Mouse (Mus musculus) lung, embryonic 14.5 days (tissue): ENCODE measurements around the gene Tmem229a. TPM values are rescaled to one million over a fixed set of nuclear protein-coding genes. Genes with fewer than 3 reads are reported as not detected.

ENCODE experiments used
- ATAC-seq: fragments of 200-750 bp; cut with Nextera tagmentation; 2 replicates; pipeline ENCODE4 v1.8.0; 2017; ENCODE audit warnings: mild to moderate bottlenecking, moderate TSS enrichment, moderate library complexity; ENCODE audit not compliant: insufficient read depth
- DNase-seq: peaks from one replicate; pipeline ENCODE4 v3.0.0-alpha.2; 2015
- H3K27ac ChIP-seq: fragments of 300-500 bp; sonication (generic); 2 replicates; pipeline ENCODE4 v1.5.1; 2014; ENCODE audit warnings: low read depth, mild to moderate bottlenecking, moderate library complexity
- H3K27me3 ChIP-seq: fragments of 300-500 bp; sonication (generic); 2 replicates; pipeline ENCODE4 v1.6.1; 2014; ENCODE audit warnings: low read length, control low read depth; ENCODE audit not compliant: insufficient read depth
- H3K36me3 ChIP-seq: fragments of 300-500 bp; sonication (generic); 2 replicates; pipeline ENCODE4 v1.6.1; 2014; ENCODE audit warnings: control low read depth; ENCODE audit not compliant: insufficient read depth
- H3K4me1 ChIP-seq: fragments of 300-500 bp; sonication (generic); 2 replicates; pipeline ENCODE4 v1.6.1; 2014; ENCODE audit warnings: antibody characterized with exemption, control low read depth; ENCODE audit not compliant: insufficient read depth
- H3K4me2 ChIP-seq: fragments of 300-500 bp; sonication (generic); 2 replicates; pipeline ENCODE4 v1.6.1; 2014; ENCODE audit warnings: mild to moderate bottlenecking
- H3K4me3 ChIP-seq: fragments of 300-500 bp; sonication (generic); 2 replicates; pipeline ENCODE4 v1.5.1; 2014; ENCODE audit warnings: low read depth, low read length
- H3K9ac ChIP-seq: fragments of 300-500 bp; sonication (generic); 2 replicates; pipeline ENCODE4 v1.6.1; 2014
- H3K9me3 ChIP-seq: fragments of 300-500 bp; sonication (generic); 2 replicates; pipeline ENCODE4 v1.6.1; 2016; ENCODE audit warnings: low read depth, low read length, control low read depth
- CTCF ChIP-seq: IDR thresholded peaks from 2 replicates; pipeline ENCODE4 v1.5.1; 2016; ENCODE audit warnings: antibody characterized with exemption, low read depth
- WGBS: fragments of 180-500 bp; shearing (Covaris S2); extraction: QIAGEN DNeasy Blood & Tissue Kit; methylation state at CpG from one replicate; pipeline ENCODE4 v1.1.7; 2014; 5-methylcytosine and 5-hydroxymethylcytosine counted together
- polyA plus RNA-seq: library from polyadenylated mRNA; unstranded; fragments of >200 nt; fragmentation: Nextera tagmentation; extraction: Ambion mirVana; gene quantifications from 2 replicates; pipeline ENCODE4 v1.2.1, GENCODE M21; 2014

The Tmem229a gene
- 0.11 and 0.22 TPM in 2 replicates for polyA plus RNA-seq

- no peaks in the 10 kb centered on the region for H3K36me3 ChIP-seq
- WGBS: 1% methylated on average over 46 of the region's 46 CpGs
- peak within 1 kb of the TSS; percentile 53 for H3K4me3 ChIP-seq
- H3K27me3 ChIP-seq: peaks cover 20% of the 10 kb centered on the region
- H3K4me2 ChIP-seq: peak within 1 kb of the TSS; percentile 99
- no peaks in the 10 kb centered on the region for H3K9me3 ChIP-seq
- H3K4me1 ChIP-seq: peaks cover 4% of the 10 kb centered on the region; the same call in 1 of the 2 replicates
- DNase-seq (peak; percentile 61), ATAC-seq (peak; percentile 82)
- no peak within 1 kb of the TSS for H3K27ac ChIP-seq
- peak within 1 kb of the TSS; percentile 42 for H3K9ac ChIP-seq
- TF ChIP-seq CTCF: no peak
These were observed at the start of gene Tmem229a for GRCm38 (mm10) chr6:24955946-24956585. Gene Tmem229a, minus strand, starts transcription at chr6:24956297.

GRCm38 (mm10) chr6:24993754-24994153 lies 37.7 kb upstream of the Tmem229a start:
- no peaks in the 10 kb centered on the region for H3K36me3 ChIP-seq
- H3K4me2 ChIP-seq: no peak overlapping the region
- H3K9ac ChIP-seq: no peak overlapping the region
- H3K4me1 ChIP-seq: no peaks in the 10 kb centered on the region
- H3K27me3 ChIP-seq: no peaks in the 10 kb centered on the region
- no peak overlapping the region for H3K4me3 ChIP-seq
- no peak for TF ChIP-seq CTCF
- no peak for DNase-seq
- no peak for ATAC-seq
- H3K27ac ChIP-seq: no peak overlapping the region
- H3K9me3 ChIP-seq: no peaks in the 10 kb centered on the region
- 59% methylated on average over 2 of the region's 2 CpGs for WGBS

DNA sequence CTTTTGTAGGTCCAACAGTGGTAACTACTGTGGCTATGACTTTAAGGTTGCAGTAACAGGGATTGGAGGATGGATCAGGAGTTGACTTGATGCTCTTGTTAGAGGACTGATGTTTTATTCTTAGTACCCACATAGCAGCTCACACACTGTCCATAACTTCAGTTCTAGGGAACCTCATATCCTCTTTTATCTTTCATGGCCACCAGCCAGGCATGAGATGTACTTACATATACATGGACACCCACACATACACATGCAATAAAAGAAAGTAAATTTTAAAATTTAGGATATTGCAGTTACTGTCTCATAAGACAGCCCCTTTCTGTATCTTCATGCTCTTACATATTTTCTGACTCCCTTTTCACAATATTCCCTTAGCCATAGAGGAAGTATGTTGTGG lies 33.7 kb upstream of the Tmem229a start:
- no peak overlapping the region for H3K27ac ChIP-seq
- no peaks in the 10 kb centered on the region for H3K36me3 ChIP-seq
- H3K4me1 ChIP-seq: no peaks in the 10 kb centered on the region
- H3K4me3 ChIP-seq: no peak overlapping the region
- no peaks in the 10 kb centered on the region for H3K9me3 ChIP-seq
- DNase-seq (no peak), ATAC-seq (no peak)
- no peak for TF ChIP-seq CTCF
- H3K9ac ChIP-seq: no peak overlapping the region
- no peaks in the 10 kb centered on the region for H3K27me3 ChIP-seq
- H3K4me2 ChIP-seq: no peak overlapping the region

GRCm38 (mm10) chr6:24976176-24976575 lies 20.1 kb upstream of the Tmem229a start:
- no peak for TF ChIP-seq CTCF
- Histone ChIP-seq H3K9ac (no peak overlapping the region), H3K27me3 (no peaks in the 10 kb centered on the region), H3K4me2 (no peak overlapping the region), H3K27ac (no peak overlapping the region), H3K36me3 (no peaks in the 10 kb centered on the region), H3K4me1 (no peaks in the 10 kb centered on the region), H3K4me3 (no peak overlapping the region), H3K9me3 (no peaks in the 10 kb centered on the region)
- DNase-seq (no peak), ATAC-seq (no peak)
- 85% methylated on average over 2 of the region's 2 CpGs for WGBS

GRCm38 (mm10) chr6:24968471-24969223 lies 12.6 kb upstream of the Tmem229a start:
- Histone ChIP-seq H3K4me3 (no peak overlapping the region), H3K9ac (no peak overlapping the region), H3K36me3 (no peaks in the 10 kb centered on the region), H3K4me1 (no peaks in the 10 kb centered on the region), H3K27me3 (no peaks in the 10 kb centered on the region), H3K27ac (no peak overlapping the region), H3K4me2 (no peak overlapping the region), H3K9me3 (no peaks in the 10 kb centered on the region)
- DNase-seq: no peak
- no peak for ATAC-seq
- no peak for TF ChIP-seq CTCF
- 82% methylated on average over 3 of the region's 3 CpGs for WGBS

DNA sequence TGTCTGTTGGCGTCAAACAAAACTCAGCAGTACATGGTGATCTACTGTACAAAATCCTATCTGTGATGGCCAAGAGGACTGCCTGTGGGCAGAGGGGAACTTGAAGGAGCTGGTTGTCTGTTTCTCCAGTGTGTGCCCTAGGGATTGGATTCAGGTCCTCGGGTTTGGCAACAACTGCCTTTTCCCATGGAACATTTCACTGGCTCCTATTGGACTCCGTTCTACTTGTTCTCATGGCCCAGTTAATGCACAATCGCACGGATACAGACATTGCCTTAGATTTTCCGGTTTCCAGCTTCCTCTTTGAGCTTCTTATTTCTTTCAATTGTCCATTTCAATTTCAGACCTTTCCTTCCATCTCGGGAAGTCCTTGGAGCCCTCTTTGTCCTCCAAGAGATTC lies 11.6 kb upstream of the Tmem229a start:
- Histone ChIP-seq H3K4me3 (no peak overlapping the region), H3K36me3 (no peaks in the 10 kb centered on the region), H3K9me3 (no peaks in the 10 kb centered on the region), H3K9ac (no peak overlapping the region), H3K4me1 (no peaks in the 10 kb centered on the region), H3K27ac (no peak overlapping the region), H3K27me3 (no peaks in the 10 kb centered on the region), H3K4me2 (no peak overlapping the region)
- TF ChIP-seq CTCF: no peak
- 87% methylated on average over 7 of the region's 7 CpGs for WGBS
- ATAC-seq: no peak
- no peak for DNase-seq

DNA sequence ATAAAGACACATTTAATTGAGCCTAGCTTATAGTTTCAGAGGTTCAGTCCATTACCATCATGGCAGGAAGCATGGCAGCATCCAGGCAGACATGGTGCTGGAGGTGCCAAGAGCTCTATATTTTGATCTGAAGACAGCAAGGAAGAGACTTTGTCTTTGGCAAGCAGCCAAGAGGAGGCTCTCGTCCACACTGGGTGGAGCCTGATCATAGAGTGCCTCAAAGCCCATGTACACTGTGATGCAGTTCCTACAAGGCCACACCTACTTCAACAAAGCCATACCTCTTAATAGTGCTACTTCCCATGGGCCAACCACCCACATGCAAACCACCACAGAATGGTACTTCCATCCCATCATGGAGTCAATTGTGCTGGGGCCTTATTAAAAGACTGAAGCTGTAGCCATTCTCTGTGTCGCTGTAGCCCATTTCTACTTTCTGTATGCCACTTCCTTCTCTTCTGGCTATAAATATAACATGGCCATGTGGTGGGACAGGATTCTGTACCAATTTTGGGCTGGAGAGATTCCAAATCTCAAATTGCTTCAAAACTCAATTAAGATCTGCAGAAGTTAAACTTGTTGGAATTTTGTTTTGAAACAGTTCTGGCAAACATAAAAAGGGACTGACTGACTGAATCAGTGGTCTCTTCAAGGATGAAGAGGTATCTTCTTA lies 10.0 kb upstream of the Tmem229a start:
- no peak overlapping the region for H3K4me2 ChIP-seq
- no peak overlapping the region for H3K4me3 ChIP-seq
- H3K4me1 ChIP-seq: no peaks in the 10 kb centered on the region
- H3K9ac ChIP-seq: no peak overlapping the region
- no peaks in the 10 kb centered on the region for H3K9me3 ChIP-seq
- DNase-seq (peak; percentile 5), ATAC-seq (no peak)
- no peak for TF ChIP-seq CTCF
- 58% methylated on average over 2 of the region's 2 CpGs for WGBS
- no peak overlapping the region for H3K27ac ChIP-seq
- H3K27me3 ChIP-seq: no peaks in the 10 kb centered on the region
- no peaks in the 10 kb centered on the region for H3K36me3 ChIP-seq
